Mouse (Mus musculus): Measurements from ENCODE around the gene Bpi. TPM values are rescaled to one million over a fixed set of nuclear protein-coding genes. Genes with fewer than 3 reads are reported as not detected.
A peak's percentile ranks its signal among the peaks of the same experiment; 100 is the strongest.

The Bpi gene
- not detected in 2 replicates for polyA plus RNA-seq (2015; fragmentation: Nextera tagmentation; extraction: Ambion mirVana)

DNA sequence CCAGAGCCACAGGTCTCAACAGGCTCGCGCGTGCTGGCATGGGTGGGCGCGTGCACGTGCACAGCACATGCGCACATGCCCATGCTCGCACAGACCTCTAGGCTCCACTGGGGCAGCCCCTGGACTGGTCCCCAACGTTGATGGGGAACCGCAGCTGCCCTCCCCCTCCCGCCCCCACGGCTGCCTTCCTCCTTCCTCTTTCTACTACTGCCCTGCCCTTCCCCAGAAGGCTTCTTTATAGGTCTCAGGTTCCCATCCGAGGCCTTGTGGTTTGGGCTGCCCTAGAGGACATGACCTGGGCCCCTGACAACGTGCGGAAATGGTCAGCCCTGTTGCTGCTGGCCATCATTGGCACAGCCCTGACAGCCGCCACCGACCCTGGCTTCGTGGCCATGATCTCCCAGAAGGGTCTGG is at the start of gene Bpi:
Gene Bpi, plus strand, starts transcription at position 90 of the 414 bp plus-strand sequence.
- no peaks in the 10 kb centered on the region for H3K36me3 ChIP-seq (ENCODE audit: control insufficient read depth, insufficient read depth)
- H3K27me3 ChIP-seq (replicated peaks; ENCODE audit: control insufficient read depth, insufficient read depth, low read length): no peaks in the 10 kb centered on the region
- H3K9ac ChIP-seq (replicated peaks; ENCODE audit: low read depth, low read length): no peak within 1 kb of the TSS
- WGBS: 78% methylated on average over 18 of the region's 18 CpGs
- no peak within 1 kb of the TSS for H3K4me3 ChIP-seq (replicated peaks; ENCODE audit: low read length)
- peaks cover 6% of the 10 kb centered on the region; the same call in 1 of the 2 replicates for H3K4me1 ChIP-seq (replicated peaks; ENCODE audit: control insufficient read depth, insufficient read depth, low read length)
- no peak within 1 kb of the TSS for H3K27ac ChIP-seq (ENCODE audit: low read length)
- H3K4me2 ChIP-seq (ENCODE audit: low read length): no peak within 1 kb of the TSS
- H3K9me3 ChIP-seq (ENCODE audit: control insufficient read depth, low read length): no peaks in the 10 kb centered on the region
- ATAC-seq: no peak

DNA sequence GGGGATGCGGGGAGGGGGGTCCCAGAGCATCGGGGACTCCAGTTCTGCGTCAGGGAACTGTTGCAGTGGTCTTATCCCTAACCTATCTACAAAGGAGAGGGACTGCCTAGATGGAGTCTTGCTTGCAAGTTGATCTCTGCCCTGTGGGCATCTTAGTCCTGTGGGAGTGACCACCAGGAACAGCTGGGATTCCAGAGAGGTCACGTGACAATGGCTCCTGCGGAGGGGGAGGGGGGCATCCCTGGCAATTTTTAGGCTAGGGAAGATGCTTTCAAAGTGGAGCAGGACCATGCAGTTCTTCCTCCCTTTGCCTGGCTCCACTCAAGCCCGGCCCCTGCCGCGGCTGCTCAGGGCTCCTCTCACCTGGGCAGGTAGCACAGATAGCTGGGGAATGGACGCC is 48.1 kb upstream of the Bpi start:
- Histone ChIP-seq H3K27me3 (replicated peaks; ENCODE audit: control insufficient read depth, insufficient read depth, low read length) (no peaks in the 10 kb centered on the region), H3K4me3 (replicated peaks; ENCODE audit: low read length) (no peak overlapping the region), H3K9me3 (ENCODE audit: control insufficient read depth, low read length) (no peaks in the 10 kb centered on the region), H3K4me2 (ENCODE audit: low read length) (no peak overlapping the region), H3K9ac (replicated peaks; ENCODE audit: low read depth, low read length) (no peak overlapping the region), H3K27ac (ENCODE audit: low read length) (no peak overlapping the region), H3K36me3 (ENCODE audit: control insufficient read depth, insufficient read depth) (no peaks in the 10 kb centered on the region), H3K4me1 (replicated peaks; ENCODE audit: control insufficient read depth, insufficient read depth, low read length) (no peaks in the 10 kb centered on the region)
- 61% methylated on average over 9 of the region's 9 CpGs for WGBS
- no peak for ATAC-seq

DNA sequence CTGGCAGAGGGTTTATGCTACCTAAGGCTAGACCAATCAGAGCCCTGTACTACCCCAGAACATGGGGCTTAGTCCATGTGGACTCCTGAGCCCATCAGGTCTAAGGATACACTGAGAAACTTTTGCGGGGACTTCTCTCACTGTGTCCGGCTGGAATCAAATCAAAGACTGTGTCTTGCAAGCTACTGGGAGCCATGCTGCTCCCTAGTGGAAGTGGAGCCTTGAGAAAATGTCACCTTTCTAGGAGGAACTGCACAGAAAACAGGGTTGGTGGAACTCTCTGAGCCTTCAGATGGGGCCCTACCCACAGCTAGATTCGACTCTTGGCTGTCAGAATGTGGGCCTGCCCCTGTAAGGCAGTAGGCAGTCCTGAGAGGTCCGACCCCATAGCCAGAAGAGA is 47.4 kb upstream of the Bpi start:
- Histone ChIP-seq H3K4me1 (replicated peaks; ENCODE audit: control insufficient read depth, insufficient read depth, low read length) (no peaks in the 10 kb centered on the region), H3K4me2 (ENCODE audit: low read length) (no peak overlapping the region), H3K27me3 (replicated peaks; ENCODE audit: control insufficient read depth, insufficient read depth, low read length) (no peaks in the 10 kb centered on the region), H3K9me3 (ENCODE audit: control insufficient read depth, low read length) (no peaks in the 10 kb centered on the region), H3K27ac (ENCODE audit: low read length) (no peak overlapping the region), H3K9ac (replicated peaks; ENCODE audit: low read depth, low read length) (no peak overlapping the region), H3K4me3 (replicated peaks; ENCODE audit: low read length) (no peak overlapping the region), H3K36me3 (ENCODE audit: control insufficient read depth, insufficient read depth) (no peaks in the 10 kb centered on the region)
- no peak for ATAC-seq
- WGBS: 49% methylated on average over 4 of the region's 4 CpGs

DNA sequence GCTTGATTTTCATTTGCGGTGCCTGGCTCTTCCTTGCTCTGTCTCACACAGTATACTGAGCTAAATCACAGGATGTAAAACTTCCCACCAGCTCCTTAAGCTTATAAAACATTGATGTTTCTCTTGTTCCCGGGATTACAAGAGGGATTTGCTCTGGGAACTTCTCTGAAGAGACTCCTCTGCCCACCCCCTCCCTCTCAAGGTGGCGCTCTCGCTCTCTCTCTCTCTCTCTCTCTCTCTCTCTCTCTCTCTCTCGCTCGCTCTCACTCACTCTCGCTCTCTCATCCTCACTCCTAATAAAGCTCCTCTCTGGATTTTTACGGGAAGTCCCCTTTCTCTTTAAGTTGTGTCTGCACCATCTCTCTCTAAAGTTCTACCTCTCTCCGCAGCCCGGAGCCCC is 46.9 kb upstream of the Bpi start:
- no peak for ATAC-seq
- Histone ChIP-seq H3K4me3 (replicated peaks; ENCODE audit: low read length) (no peak overlapping the region), H3K4me2 (ENCODE audit: low read length) (no peak overlapping the region), H3K36me3 (ENCODE audit: control insufficient read depth, insufficient read depth) (no peaks in the 10 kb centered on the region), H3K4me1 (replicated peaks; ENCODE audit: control insufficient read depth, insufficient read depth, low read length) (peaks cover 4% of the 10 kb centered on the region; the same call in 1 of the 2 replicates), H3K9me3 (ENCODE audit: control insufficient read depth, low read length) (no peaks in the 10 kb centered on the region), H3K27ac (ENCODE audit: low read length) (no peak overlapping the region), H3K27me3 (replicated peaks; ENCODE audit: control insufficient read depth, insufficient read depth, low read length) (no peaks in the 10 kb centered on the region), H3K9ac (replicated peaks; ENCODE audit: low read depth, low read length) (no peak overlapping the region)
- 28% methylated on average over 10 of the region's 10 CpGs for WGBS

DNA sequence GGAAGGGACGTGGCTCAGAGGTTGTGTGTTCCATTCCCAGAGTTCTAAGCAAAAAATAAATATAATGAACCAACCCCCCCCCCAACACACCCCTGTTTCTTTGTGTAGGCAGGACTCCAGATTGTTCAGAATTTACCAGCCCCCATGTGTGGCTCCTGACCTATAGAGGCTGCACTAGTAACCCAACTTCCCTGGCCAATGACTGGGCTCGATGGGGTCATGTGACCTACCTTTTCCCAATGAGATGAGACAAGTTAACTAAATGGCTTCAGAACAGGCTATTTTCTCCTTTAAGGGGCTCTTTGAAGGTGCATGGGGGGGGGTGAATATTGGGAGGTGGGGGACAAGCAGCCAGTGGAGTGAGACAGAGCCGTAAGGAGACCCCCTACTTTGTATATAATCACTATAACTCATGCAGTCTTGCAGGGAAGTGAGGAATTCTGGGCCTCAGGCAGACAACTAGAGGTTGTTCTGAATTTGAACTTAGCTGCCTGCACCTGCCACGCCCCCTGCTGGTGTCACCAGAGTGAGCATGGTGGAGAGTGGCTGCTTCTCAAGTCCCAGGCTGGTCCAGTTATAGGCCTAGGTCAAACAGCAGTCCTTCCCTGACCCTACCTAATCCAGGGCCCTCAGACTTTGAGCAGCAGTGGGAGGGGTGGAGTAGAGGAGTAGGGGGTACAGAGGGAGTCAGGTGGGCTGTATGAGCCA is 46.0 kb upstream of the Bpi start:
- Histone ChIP-seq H3K4me3 (replicated peaks; ENCODE audit: low read length) (no peak overlapping the region), H3K4me1 (replicated peaks; ENCODE audit: control insufficient read depth, insufficient read depth, low read length) (peaks cover 5% of the 10 kb centered on the region; the same call in 1 of the 2 replicates), H3K27ac (ENCODE audit: low read length) (no peak overlapping the region), H3K9ac (replicated peaks; ENCODE audit: low read depth, low read length) (no peak overlapping the region), H3K9me3 (ENCODE audit: control insufficient read depth, low read length) (no peaks in the 10 kb centered on the region), H3K36me3 (ENCODE audit: control insufficient read depth, insufficient read depth) (no peaks in the 10 kb centered on the region), H3K4me2 (ENCODE audit: low read length) (no peak overlapping the region), H3K27me3 (replicated peaks; ENCODE audit: control insufficient read depth, insufficient read depth, low read length) (no peaks in the 10 kb centered on the region)
- 62% methylated on average over 4 of the region's 4 CpGs for WGBS
- ATAC-seq: no peak

DNA sequence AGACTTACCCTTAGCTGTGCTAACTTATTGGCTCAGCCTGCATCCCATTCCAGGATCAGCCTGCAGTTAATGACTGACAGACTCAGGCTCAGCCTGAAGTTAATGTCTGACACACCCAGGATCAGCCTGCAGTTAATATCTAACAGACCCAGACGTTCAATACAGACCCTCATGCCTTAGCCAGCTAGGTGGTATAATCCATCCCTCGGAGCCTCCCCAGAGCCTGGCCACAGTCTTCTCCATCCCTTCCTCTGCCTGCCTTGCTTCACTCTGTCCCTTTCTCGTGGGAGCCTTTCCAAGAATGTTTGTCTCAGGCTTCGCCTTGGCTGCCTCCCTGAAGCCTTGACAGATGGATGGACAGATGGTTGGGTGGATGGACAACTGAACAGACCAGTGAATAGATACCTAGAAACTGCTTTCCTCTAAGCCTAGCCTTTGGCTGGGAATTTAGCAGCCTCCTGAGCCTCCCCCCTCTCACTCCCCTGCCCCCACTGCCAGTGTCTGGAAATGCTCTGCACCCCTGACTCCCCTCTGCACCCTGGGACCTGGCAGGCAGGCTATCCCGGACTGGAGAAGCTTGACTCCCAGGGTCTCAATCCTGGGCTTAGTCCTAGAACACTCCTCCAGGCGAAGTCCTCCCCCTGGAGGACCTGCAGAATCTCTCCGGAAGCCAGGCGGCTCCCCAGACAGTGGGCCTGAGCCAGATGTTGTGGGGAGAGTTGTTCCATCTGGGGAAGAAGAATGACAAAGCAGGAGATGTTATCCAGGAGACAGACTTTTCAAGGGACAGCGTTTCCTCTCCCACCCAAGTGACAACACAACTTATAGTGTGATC is 42.4 kb upstream of the Bpi start:
- peak; percentile 49; the same call in 1 of the 2 replicates for ATAC-seq
- H3K9ac ChIP-seq (replicated peaks; ENCODE audit: low read depth, low read length): no peak overlapping the region
- 51% methylated on average over 9 of the region's 9 CpGs for whole genome bisulfite sequencing
- H3K9me3 ChIP-seq (ENCODE audit: control insufficient read depth, low read length): no peaks in the 10 kb centered on the region
- H3K36me3 ChIP-seq (ENCODE audit: control insufficient read depth, insufficient read depth): no peaks in the 10 kb centered on the region
- H3K4me3 ChIP-seq (replicated peaks; ENCODE audit: low read length): no peak overlapping the region
- no peaks in the 10 kb centered on the region for H3K27me3 ChIP-seq (replicated peaks; ENCODE audit: control insufficient read depth, insufficient read depth, low read length)
- H3K4me2 ChIP-seq (ENCODE audit: low read length): no peak overlapping the region
- no peak overlapping the region for H3K27ac ChIP-seq (ENCODE audit: low read length)
- peaks cover 5% of the 10 kb centered on the region; the same call in 1 of the 2 replicates for H3K4me1 ChIP-seq (replicated peaks; ENCODE audit: control insufficient read depth, insufficient read depth, low read length)

DNA sequence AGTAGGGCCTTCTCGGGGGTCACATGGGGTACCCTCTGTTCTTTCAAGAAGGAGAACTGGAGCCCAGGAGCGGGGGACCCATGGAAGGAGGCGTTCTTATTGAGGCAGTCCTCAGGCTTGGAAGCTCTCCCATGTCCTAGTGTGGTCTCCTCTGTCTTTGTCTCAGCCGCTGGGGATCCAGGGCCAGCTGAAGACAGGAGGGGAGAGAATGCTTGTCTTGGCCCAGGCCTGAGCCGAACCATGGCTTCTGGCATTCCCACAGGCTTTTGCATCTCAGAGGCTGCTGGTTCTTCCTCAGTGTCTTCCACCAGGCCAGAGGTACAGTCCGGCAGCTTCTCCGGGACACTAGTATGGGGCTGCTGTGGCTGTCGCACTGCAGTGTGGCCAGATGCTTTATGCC is 41.4 kb upstream of the Bpi start:
- Histone ChIP-seq H3K9ac (replicated peaks; ENCODE audit: low read depth, low read length) (no peak overlapping the region), H3K27ac (ENCODE audit: low read length) (no peak overlapping the region), H3K36me3 (ENCODE audit: control insufficient read depth, insufficient read depth) (no peaks in the 10 kb centered on the region), H3K9me3 (ENCODE audit: control insufficient read depth, low read length) (no peaks in the 10 kb centered on the region), H3K4me1 (replicated peaks; ENCODE audit: control insufficient read depth, insufficient read depth, low read length) (peaks cover 5% of the 10 kb centered on the region; the same call in 1 of the 2 replicates), H3K4me2 (ENCODE audit: low read length) (no peak overlapping the region), H3K4me3 (replicated peaks; ENCODE audit: low read length) (no peak overlapping the region), H3K27me3 (replicated peaks; ENCODE audit: control insufficient read depth, insufficient read depth, low read length) (no peaks in the 10 kb centered on the region)
- WGBS: 85% methylated on average over 8 of the region's 8 CpGs
- no peak for ATAC-seq

DNA sequence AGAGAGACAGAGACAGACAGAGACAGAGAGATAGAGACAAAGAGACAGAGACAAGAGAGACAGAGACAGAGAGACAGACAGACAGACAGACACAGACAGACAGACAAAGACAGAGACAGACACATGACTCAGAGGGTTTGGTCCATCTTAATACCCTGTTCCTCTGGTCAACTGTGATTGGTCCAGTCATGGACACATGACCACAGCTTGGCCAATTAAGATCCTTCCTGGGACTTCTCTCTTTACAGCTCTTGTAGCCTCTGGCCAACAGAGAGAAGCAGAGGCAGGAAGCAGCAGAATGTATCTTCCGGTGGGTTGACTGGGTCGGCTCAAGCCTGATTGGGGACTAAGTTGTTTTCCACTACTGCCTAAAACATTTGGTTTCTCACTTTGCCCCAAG is 38.3 kb upstream of the Bpi start:
- no peak for ATAC-seq

DNA sequence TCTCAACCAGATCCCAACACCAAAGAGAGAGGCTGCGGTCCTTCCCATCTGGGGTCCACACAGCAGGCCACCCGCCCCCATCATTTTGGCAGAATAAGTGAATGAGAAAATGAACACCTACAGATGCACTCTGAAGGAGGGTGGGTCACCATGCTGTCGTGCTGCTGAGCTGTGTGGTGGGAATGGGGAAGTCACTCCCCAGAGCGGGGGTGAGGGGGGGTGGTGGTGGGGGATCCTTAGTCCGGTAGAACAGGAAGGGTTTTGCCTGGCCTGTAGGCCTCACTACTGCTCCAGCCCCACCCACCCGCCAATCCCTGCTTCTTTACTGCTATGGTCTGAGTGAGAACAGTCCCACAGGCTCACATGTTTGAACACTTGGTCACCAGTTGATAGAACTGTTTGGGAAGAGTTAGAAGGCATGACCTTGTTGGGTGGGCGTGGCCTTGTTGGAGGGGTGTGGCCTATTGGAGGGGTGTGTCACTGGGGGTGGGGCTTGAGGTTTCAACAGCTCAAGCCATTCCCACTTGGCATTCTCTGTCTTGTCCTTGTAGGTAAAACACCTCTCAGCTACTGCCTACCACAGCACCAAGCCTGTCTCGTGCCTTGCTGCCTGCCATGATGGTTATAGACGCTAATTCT is 36.3 kb upstream of the Bpi start:
- Histone ChIP-seq H3K4me1 (replicated peaks; ENCODE audit: control insufficient read depth, insufficient read depth, low read length) (no peaks in the 10 kb centered on the region), H3K27me3 (replicated peaks; ENCODE audit: control insufficient read depth, insufficient read depth, low read length) (no peaks in the 10 kb centered on the region), H3K27ac (ENCODE audit: low read length) (no peak overlapping the region), H3K36me3 (ENCODE audit: control insufficient read depth, insufficient read depth) (no peaks in the 10 kb centered on the region), H3K4me3 (replicated peaks; ENCODE audit: low read length) (no peak overlapping the region), H3K4me2 (ENCODE audit: low read length) (no peak overlapping the region), H3K9me3 (ENCODE audit: control insufficient read depth, low read length) (no peaks in the 10 kb centered on the region), H3K9ac (replicated peaks; ENCODE audit: low read depth, low read length) (no peak overlapping the region)
- no peak for ATAC-seq
- WGBS: 93% methylated on average over 9 of the region's 9 CpGs

More for the DNA sequence above, 38.3 kb upstream of the Bpi start:
- Histone ChIP-seq H3K36me3 (ENCODE audit: control insufficient read depth, insufficient read depth) (no peaks in the 10 kb centered on the region), H3K9me3 (ENCODE audit: control insufficient read depth, low read length) (no peaks in the 10 kb centered on the region), H3K27ac (ENCODE audit: low read length) (no peak overlapping the region), H3K4me2 (ENCODE audit: low read length) (no peak overlapping the region), H3K9ac (replicated peaks; ENCODE audit: low read depth, low read length) (no peak overlapping the region), H3K4me1 (replicated peaks; ENCODE audit: control insufficient read depth, insufficient read depth, low read length) (peaks cover 5% of the 10 kb centered on the region; the same call in 1 of the 2 replicates), H3K4me3 (replicated peaks; ENCODE audit: low read length) (no peak overlapping the region), H3K27me3 (replicated peaks; ENCODE audit: control insufficient read depth, insufficient read depth, low read length) (no peaks in the 10 kb centered on the region)
- WGBS: 100% methylated on average over 2 of the region's 2 CpGs

Measured in forebrain, embryonic 16.5 days (tissue).